Mouse (Mus musculus) layer of hippocampus, adult 8-10 months (tissue): ENCODE measurements around the gene Fbrsl1. TPM values are rescaled to one million over a fixed set of nuclear protein-coding genes. Genes with fewer than 3 reads are reported as not detected.
A peak's percentile ranks its signal among the peaks of the same experiment; 100 is the strongest.
"Not testable (repeated sequence)": the region's sequence is repeated elsewhere in the genome, so short reads cannot be mapped to it uniquely, and the experiment has no call there.

Experiments used
- DNase-seq, 2 experiments: peaks; one replicate each; pipeline ENCODE4 v3.0.0; 2022; ENCODE audit warnings: low spot score in 2 of 2
- total RNA-seq, 4 experiments: library from RNA; stranded (reverse); gene quantifications; 2 replicates each; pipeline ENCODE4 v1.2.4; 2022

The Fbrsl1 gene
- total RNA-seq, 4 experiments from 2014 or later: 64.9 to 81.4 (median 71.7) TPM

DNA sequence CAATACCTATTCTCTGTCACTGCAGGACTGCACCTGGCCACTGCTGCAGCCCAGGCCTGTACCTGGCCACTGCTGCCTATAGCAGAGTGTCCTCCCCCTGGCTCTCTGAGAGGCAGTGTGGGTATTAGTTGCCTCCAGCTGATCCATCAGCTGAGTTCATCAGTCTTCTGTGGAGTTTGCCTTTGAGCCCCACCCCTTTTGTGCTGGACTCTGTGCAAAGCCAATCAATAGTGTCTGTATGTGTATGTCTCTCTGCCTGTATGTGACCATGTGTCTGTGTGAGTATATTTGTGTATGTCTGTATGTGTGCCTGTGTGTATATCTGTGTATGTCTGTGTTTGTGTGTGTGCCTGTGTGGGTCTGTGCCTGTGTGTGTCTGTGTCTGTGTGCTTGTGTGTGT, 7.0 kb upstream of the Fbrsl1 start:
- DNase-seq: no peak

DNA sequence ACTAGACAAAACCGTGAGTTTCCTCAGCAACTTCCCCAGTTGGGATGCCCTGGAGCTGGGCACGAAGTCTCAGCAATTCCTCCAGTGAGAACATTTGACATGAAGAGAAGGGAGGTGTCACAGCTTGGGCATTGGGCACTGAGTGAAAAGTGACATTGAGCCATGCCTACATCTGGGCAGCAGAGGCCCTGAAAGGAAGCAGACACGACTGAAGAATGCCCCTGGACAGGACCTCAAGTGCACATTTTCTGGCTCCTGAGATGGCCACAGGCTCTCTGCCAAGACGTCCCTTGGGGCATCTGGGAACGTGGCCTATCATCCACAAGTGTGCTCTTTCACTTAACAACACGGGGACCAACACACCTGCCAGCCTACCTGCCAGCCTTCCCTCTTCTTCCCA, 991 bp upstream of the Fbrsl1 start:
- no peak for DNase-seq

GRCm38 (mm10) chr5:110447720-110448435, 425 bp downstream of the Fbrsl1 start:
- no peak for DNase-seq

GRCm38 (mm10) chr5:110444509-110444908, 3.8 kb downstream of the Fbrsl1 start:
- no peak for DNase-seq

DNA sequence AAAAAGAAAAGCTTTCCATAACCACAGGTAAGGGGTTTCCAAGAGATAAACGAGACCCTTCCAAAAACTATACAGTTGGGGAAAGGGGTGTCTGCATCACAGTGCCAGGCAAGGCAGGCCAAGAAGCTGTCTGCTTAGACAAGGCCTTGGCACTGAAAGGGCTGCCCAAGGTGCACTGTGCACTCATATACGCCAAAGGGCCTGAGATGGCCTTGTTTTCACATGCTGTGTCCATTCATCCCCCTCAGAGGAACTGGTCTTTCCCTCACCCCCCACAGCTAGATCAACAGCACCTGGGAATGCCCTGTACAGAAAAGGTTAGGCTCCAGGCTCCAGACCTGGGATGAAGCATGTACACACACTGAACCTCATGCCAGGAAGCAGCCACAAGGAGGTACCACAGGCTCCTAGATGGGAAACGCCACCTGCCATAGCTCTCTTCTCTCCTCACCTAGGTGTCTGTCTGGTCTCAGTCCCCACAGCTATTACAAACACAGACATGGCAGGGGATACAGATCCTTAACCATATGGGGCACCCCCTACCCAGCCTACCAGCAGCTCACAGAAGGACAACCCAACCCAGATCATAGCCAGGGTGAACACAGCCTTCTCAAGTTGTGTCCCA, 5.2 kb downstream of the Fbrsl1 start:
- DNase-seq: no peak

GRCm38 (mm10) chr5:110439565-110440310, 8.6 kb downstream of the Fbrsl1 start:
- DNase-seq: no peak

DNA sequence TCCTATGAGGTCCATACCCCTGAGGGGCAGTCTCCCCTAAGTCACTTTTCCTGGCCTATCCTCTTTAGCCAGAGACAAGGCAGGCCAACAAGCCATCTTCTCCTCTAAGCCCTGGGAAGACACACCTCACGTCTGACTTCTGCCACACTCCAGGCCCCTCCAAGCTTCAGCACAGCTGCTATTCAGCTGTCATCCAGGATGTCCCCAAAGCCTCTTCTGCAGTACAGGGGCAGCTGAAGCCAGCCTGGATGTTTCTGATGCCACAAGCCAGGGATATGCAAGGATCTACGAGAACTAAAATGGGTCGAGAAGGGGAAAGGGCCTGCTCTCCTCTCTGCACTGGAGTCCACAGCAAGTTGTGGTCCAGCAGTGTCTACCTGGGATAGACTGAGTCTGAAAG, 9.7 kb downstream of the Fbrsl1 start:
- no peak for DNase-seq

- DNase-seq: no peak
Observed at GRCm38 (mm10) chr5:110437632-110438261, 10.6 kb downstream of the Fbrsl1 start.

- DNase-seq: not testable (repeated sequence)
Observed at GRCm38 (mm10) chr5:110436166-110436565, 12.1 kb downstream of the Fbrsl1 start.

DNA sequence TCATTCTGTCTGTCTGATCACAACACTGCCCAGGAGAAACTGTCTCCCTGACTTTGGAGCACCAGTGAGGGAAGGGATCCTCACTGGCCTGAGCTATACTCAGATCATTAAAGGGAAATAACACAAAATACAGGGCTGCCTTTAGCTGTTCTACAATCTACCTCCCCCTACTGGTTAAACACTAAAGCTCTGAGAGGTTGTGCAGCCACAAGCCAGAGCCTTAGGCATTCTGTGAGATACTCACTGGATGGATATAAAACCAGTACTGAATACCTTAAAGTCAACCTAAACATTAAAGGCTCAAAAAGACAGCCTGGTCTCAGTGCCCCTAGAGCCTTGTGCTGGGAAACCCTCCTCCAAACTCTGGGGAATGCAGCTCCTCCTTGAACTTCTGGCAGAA, 13.5 kb downstream of the Fbrsl1 start:
- no peak for DNase-seq

DNA sequence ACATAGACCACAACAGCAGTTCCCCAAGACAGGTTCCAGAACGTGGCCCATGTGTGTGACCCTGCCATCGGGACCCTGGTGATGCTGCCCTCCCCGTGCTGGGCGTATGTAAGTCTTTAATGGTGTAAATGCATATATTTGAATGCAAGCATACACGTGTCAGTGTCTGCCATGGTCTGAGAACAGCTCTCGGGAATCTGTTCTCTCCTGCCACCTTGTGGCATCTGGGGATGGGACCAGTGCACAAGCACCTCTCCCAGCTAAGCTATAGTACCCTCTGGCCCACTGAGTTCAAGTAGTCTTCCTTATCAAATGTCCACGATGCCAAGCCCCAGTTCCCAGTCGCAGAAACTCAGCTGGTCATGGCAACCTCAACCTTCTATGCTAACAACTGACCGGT, 19.3 kb downstream of the Fbrsl1 start:
- DNase-seq: peak in 1 of 2 experiments; percentile 65

GRCm38 (mm10) chr5:110428290-110428689, 20.0 kb downstream of the Fbrsl1 start:
- DNase-seq: no peak

DNA sequence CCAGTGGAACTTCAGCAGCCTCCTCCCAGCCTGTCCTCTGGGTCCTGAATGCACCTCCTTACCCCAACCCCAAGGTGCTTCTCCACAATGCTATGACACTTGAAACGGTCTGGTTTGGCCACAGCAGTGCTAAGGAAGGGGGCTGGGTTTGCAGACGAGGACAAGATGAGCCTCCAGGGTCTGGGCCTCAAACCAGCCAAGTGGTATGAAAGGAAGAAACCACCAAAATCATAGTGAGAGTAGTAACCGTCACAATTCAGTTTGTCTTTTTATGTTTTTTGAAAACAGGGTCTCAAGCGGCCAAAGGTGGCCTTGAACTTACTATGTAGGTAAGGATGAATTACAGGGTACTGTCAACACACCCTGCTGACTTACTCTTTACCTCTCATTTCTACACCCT, 23.1 kb downstream of the Fbrsl1 start:
- DNase-seq: no peak

DNA sequence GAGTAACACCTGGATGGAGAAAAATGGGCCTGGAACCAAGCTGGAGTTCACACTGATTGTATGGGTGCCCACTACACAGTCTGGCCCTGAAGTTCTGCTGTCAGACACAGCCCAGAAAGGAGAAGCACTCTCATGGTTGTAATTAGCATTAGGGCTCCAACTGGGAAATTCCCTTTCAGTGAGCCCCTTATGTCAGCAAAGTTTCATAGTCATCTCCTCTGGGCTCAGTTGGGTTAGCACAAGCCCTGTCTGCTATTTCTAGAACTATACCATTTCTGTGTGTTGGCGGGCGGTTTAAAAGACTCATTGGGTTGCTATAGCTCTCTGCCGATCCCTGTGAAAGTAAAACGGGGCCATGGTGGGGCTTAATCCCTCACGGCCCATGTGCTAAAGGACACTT, 24.1 kb downstream of the Fbrsl1 start:
- no peak for DNase-seq

DNA sequence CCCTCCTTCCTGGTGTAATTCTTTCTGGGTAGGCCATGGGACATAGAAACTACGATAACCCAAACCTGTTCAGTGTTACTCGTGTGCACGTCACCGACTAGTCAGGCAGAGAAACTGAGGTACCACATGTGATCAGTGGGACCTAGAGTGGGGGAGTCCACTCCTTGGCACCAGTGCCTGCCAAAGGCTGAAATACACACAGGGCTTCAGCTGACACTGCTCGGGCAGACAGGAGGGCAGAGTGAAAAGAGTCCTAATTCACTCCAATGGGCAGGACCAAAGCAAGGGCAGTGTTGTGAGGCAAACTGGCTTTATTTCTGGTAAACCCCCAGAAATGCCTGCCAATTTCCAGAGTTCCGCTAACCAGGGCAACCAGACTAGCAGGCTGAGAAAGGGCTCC, 26.9 kb downstream of the Fbrsl1 start:
- no peak for DNase-seq

DNA sequence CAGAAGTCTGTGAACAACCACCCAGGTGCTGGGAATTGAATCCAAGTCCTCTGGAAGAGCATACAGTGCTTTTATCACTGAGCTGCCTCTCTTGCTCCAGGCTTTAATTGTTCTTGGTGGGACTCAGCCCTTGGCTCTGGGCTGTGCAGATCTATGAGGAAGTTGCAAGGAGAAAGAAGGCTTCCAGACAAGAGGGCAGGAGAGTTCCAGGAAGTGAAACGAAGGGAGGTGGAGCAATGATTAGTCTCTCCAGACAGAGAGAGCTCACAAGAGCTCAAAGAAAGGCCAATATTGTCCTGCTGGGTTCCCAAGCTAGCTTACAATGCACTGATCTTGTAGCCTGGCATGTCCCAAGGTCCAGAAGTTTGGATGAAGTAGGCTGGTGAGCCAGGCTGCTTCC, 27.4 kb downstream of the Fbrsl1 start:
- no peak for DNase-seq

DNA sequence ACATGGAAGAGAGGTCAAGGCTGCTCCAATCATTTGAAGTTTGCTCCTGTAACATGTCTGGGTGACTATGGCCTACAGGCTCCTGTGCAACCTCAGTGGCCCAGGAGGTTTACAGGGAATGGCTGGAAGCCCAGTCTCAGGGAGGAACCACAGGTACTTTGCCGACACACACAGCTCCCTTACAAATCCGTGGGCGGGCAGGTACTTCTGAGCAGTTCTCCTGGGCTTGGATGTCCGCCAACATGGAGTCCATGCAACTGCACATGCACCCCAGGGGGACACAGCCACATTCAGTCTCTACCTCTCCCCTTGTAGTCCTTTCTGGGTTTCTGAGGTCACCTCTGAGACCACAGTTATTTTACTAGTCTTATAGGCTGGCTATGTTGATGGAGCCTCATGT, 28.1 kb downstream of the Fbrsl1 start:
- no peak for DNase-seq

DNA sequence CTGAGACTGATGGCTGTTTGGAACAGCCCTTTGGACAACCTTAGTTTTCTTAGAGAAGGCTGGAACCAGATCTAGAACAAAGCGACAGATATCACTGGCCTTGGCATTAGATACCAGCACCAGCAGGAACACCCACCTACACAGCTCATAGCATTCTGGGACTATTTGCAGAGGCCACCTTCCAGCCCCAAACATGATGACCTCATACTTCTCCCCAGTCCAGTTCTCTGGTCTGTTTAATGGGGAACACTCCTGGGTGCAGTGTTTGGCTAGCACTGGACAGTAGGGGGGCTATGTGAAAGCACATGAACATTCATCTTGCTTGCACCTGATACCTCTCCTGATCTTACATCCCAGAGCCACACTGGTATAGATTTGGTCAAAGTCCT, 29.8 kb downstream of the Fbrsl1 start:
- DNase-seq: no peak

DNA sequence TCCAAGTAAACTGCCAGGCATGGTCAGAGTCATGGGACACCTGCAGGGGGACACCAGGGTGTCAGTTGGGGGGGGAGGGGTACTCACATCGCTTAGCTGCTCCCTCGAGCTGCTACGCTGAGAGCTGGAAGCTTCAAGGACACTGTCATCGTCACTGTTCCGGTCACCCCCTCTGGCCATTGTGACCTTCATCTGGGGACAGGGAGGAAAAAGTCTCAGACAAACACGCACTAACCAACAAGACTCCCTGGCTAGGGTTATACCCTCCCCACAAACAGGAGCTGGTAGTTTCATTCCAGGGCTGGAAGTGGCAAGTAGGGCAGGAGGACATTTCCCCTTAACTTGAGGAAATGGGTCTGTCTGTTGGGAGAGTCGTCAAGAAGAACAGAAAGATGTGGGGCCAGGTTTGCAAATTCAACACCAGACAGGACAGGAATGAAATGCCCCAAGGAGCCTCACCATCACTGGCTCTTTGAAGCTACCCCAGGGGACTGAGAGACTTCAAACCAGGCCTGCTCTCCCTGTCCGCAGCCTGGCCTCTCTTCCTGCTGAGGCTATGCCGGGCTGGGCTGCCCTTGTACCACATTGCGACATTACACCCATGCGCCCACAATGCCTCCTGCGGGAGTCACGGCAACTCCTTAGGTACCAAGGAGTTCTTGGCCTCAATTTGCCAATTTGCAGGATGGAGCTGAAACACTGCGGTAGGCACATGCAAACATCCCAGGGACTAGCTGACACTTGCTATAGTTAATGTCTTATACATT, 30.4 kb downstream of the Fbrsl1 start:
- no peak for DNase-seq

DNA sequence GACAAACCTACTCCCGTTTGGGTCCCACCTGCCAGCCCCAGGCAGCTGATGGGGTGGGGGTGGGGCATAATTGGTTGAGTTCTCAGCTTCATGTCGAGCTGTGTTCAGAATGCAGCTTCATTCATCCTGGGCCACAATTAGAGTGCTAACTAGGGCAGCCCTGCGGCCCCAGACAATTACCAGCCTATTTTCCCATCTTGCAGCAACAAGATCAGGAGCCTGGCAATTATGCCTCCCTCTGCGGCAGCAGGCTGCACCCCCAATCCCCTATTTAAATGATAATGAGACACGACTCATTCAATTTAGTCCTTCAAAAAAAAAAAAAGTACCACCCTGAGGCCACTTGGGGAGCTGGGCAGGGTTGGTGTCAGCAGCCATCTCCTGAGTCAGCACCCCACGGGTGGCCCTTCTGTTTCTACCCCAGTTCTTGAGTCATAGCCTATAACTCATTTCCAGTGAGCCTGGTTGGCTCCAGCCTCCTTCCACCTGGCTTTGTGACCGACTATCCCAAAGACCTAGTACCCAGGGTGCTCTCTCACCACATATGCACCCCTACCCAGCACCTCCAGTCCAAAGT, 31.4 kb downstream of the Fbrsl1 start:
- DNase-seq: peak; percentile 70 to 81
